Mouse (Mus musculus) adrenal gland, postnatal 4 days (tissue): ENCODE measurements around the gene Olfm2. TPM values are rescaled to one million over a fixed set of nuclear protein-coding genes. Genes with fewer than 3 reads are reported as not detected.
"Not testable (repeated sequence)": the region's sequence is repeated elsewhere in the genome, so short reads cannot be mapped to it uniquely, and the experiment has no call there.

ENCODE experiments used
- DNase-seq, 2 experiments: peaks; one replicate each; pipeline ENCODE4 v3.0.0; 2021 to 2022; ENCODE audit warnings: low spot score in 2 of 2, mixed read lengths in 2 of 2
- total RNA-seq, 2 experiments: library from RNA; stranded (reverse); gene quantifications; 2 replicates each; pipeline ENCODE4 v1.2.3; 2021

Gene Olfm2
- total RNA-seq, 2 experiments from 2014 or later, result 6.5 to 8.5 TPM

DNA sequence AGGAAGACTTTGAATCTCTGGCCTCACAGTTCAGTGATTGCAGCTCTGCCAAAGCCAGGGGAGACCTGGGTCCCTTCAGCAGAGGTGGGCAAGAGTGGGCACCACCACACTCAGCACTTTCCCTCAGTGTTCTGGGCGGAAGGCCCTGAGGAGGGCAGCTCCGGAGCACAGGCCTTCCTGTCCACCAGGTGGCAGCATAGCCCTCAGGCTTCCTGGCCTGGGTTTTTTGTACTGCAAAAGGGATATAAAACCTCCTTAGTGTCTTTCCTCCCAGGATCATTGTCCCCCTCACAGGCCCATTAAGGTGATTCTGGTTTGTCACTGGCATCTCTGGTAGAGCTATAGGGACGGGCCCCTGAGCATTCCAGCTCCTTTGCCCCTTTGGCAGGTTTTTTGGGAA is 83.8 kb downstream of the Olfm2 start:
- peak; percentile 37 to 49 for DNase-seq

DNA sequence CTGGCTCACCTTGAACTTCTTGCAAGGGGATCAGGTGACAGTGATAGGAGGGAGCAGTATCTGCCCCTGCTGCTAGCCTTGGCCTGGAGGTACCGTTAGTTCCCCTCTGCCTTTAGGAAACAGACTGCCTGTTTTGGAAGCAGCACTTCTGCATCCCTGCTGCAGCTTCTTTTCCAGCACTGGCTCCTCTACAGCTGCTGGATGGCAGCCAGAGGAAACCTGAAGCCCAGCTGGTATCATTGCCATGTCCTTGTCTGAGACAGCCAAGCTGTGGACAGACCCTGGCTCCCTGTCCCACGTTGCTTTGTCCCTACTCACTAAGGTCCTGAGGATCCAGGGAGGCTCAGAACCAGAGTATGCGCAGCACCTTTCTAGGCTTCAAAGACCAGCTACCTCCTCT is 88.6 kb downstream of the Olfm2 start:
- no peak for DNase-seq

DNA sequence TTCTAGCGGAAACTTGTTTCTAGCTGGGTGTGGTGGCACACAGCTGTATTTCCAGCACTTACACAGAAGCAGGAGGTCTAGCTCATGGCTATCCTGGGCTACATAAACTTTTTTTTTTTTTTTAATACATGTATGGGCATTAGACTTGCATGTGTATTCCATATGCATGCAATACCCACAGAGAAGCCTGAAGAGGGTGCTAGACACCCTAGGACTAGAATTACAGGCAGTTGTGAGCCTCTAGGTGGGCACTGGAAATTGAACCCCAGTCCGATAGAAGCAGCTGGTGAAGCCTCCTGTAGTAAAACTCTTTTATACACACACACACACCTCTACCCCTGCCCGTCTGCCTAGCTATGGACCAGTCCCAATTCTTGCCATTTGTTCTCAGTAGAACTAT is 92.3 kb downstream of the Olfm2 start:
- no peak for DNase-seq

DNA sequence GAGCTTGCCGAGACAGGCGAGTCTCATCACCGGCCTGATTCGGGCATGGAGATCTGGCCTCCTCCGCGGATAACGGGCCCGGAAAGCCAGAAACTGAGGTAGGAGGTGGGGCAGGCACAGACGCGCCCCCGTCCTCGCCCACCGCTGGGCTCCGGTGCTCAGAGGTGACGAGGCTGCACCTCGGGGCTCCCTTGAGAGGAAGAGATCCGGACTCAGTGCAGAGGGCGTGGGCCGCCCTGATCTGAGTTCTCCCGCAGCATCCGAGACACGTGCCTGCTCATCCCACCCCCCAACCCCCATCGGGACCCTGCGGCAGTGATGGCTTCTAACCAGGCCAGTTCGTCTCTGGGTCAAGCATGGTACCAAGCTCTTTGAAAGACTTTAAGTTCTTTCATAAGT is 93.9 kb downstream of the Olfm2 start:
- peak in 1 of 2 experiments; percentile 23 for DNase-seq

DNA sequence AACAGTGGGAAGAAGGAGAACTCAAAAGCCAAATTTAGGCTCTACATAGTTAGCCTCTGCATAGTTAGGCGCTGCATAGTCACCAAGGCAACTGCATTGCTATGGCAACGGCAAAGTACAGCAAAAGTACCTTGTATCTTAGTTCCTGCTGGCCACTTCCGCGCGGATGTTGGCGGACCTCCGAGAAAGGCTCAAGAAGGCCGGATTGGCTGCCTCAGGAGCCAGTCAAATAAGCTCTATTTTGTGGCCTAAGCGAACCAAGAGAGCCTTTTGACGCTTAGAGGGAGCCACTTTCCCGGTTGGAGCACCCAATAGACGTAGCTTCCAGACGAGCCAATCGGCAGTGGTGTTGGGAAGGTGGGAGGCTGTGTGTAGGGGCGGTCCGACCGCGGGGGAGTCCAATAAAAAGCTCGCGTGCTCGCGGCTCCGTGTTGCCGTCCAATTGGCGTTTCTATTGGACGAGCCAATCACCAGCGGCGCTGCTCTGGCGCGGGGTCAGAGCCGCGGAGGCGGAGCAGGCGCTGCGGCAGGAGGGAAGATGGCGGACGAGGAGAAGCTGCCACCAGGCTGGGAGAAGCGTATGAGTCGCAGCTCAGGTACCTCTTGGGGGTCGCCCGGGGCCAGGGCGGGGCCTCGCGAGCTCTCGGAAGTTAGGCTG is 94.4 kb downstream of the Olfm2 start, which contains the start of gene Pin1:
Gene Pin1, plus strand, starts transcription at position 494 of the 658 bp plus-strand sequence.
- DNase-seq, result peak; percentile 90 to 93

DNA sequence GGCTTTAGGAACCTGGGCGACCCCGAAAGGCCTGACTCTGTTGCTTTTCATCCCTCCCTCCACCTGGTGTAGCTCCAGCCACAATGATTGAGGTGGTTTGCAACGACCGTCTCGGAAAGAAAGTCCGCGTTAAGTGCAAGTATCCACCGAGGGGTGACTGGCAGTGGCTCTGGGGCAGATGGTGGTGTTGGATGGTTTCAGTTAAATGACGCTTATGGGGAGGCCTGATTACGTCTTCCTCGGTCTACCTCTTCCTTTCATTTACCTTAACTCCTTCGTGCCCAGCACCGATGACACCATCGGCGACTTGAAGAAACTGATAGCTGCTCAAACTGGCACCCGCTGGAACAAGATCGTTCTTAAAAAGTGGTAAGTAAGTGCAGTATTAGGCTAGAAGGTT is 101.0 kb downstream of the Olfm2 start:
- no peak for DNase-seq

DNA sequence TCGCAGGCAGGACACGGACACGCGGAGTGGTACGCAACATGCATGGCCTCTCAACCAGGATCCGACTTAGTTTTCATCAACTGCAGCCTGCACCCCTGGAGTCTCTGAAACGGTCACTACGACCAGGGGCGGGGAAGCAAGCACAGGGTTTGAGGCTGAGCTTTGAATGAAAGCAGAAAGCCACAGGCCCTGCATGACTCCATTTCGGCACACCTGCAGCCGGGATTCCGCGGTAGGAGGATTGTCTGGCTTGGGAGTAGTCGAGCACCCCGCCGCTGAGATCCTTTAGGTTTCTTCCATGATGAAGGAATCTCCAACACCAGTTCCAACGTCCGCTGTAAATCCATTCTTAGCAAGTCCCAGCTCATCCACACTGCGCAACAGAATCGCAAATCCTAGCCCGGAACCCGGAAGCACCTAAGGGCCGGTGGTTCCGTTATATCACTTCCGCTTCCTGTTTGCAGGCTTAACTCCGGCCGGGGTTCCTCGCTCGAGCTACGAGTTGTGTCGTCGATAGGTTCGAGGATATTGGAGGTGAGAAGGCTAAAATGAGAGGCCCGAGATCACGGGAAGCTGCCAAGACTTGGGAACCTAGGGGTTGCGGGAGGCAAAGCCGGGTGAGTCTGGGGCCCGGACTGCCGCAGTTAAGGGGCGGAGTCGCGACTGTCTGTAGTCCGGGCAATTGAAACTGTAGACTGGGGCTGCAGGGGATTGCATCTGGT is 101.6 kb downstream of the Olfm2 start, which contains the start of gene Fbxl12:
Gene Fbxl12, minus strand, starts transcription at position 408 of the 722 bp plus-strand sequence.
- DNase-seq, result peak; percentile 46 to 64

DNA sequence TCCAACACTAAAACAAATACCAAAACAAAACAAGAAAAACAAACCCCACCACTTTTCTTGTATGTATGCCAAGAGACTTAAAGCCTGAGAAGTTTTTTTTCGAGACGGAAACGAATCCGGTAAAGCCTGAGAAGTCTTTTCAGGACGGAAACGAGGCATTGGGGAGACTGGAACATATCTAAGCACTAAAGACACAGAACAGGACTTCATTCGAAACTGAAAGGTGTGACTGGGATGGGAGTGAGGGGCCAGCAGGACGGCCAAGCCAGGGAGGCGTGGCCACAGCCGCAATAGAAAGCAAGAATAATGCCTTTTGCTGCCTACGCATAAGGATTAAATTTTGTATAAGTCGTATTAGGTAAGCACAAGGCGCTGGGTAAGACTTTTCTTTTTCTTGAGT is 102.4 kb downstream of the Olfm2 start:
- DNase-seq, result no peak

DNA sequence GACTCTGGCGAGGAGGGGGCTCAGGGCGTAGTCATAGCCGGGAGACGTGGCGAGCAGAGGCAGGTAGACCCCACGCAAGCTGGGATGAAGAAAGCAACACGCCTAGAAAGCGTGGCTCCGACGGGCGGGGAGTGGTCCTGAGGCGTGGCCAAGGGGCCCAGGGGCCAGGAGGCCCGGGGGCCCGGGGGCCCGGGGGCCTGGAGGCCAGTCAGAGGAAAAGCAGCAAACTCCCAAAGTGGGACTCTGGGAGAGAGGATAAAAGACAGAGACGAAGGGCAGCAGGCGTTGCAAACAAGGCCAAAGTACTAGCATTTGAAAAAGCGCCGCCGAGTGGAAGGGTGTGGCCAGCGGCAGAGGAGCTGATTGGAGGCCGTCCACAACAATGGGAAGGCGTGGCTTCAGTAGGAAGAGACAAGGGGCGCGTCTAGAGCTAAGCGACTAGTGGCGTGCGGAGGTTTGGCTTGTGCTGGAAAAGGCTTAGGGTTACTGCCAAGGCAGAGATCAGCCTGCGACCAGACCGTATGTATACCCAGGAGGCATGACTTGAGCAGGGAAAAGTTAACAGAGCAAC is 103.2 kb downstream of the Olfm2 start:
- peak; percentile 66 to 72 for DNase-seq

DNA sequence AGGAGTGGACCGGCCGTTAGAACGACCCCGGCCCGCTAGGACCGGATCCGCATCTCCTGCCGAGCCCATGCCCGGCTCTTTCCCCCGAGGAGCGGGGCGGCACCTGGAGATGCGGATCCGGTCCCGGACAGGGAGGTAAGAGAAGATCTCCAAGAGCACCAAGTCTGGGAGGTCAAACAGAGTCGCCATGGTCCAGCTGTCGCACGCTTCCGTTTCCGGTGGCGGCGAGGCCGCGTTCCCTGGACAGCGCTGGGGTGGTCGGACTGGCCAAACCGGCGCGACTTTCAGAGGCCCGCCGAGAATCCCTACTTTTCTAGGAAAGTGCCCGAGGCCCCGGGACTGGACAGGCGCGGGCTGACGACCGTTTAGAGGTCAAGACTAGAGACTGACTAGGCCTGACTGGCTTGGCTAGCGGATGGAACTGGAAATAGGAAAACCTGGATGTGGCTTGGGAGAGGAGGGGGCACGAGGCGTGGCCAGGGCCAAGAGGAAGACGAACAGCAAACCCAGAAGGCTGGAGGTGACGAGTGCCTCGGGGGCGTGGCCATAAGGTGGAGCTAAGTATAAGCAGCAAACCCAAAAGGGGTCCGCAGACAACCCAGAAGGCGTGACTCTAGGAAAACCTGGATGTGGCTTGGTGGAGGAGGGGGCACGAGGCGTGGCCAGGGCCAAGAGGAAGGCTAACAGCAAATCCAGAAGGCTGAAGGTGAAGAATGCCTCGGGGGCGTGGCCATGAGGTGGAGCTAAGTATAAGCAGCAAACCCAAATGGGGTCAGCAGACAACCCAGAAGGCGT is 103.9 kb downstream of the Olfm2 start, which contains the start of gene Ubl5:
Gene Ubl5, plus strand, starts transcription at position 778 of the 795 bp plus-strand sequence.
- peak; percentile 63 to 71 for DNase-seq

DNA sequence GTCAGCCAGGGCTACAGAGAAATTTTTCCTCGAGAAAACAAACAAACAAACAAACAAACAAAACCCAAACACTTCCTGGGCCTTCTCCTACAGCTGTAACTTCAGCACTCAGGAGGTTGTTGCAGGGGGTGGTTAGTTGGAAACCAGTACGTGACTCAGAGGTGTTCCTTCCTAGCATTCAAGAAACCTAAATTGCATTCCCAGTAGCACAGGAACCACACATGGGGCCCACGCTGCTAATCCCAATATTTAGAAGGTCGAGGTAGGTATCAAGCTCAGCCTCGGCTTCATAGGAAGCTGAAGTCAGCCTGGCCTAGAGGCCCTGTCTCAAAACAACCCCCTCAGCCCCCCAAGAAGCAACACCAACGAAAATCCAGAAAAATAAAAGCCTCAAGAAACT is 104.6 kb downstream of the Olfm2 start:
- DNase-seq, result no peak

DNA sequence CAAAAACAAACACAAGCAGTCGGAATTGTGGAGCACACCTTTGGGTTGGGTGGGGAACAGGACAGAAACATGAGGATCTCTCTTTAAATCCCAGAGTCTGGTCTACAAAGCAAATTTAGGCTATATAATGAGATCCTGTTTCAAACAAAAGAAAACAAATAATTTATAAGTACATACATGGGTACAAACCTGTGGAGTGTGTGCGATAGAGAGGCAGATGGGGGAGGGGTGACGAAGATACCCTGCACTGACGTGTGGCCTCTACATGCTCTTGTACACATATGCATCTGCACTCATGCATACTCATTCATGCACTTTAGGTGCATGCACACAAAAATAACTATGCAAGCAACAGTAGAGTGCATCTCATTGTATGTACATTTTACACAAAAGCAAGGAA is 106.7 kb downstream of the Olfm2 start:
- DNase-seq, result no peak

DNA sequence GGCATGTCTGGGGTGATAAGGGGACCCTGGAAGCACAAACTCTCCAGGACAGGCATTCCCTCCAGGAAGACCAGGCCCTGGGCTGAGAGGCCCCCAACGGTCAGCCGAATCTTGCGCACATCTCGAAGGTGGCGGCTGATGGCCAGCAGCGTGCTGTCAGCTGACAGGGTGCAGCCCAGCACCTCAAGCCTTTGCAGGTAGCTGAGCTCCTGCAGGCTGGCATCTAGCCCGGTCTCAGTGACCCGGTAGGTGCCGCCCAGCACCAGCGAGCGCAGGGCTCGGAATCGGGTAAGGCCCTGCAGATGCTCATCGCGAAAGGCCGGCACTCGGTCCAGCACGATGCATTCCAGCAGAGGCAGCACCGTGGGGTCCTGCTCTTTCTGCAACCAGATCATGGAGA is 107.6 kb downstream of the Olfm2 start:
- DNase-seq, result no peak

DNA sequence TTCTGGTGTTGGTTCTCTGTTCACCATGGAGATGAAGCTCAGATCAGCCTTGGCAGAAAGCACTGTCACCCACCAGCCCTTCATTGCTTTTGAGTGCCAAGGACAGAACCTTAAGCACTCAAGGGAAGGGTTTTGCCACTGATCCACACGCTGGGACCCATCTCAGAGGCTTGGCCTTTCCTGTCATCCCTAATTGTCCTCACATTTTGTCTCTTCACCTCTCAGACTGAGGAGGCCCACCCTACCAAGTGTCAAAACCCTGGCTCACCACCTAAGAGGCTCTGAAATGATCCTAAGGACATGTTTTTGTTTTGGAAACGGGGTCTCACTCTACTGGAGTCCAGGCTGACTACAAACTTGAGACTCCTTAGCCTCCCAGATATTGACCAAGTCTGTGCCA is 109.4 kb downstream of the Olfm2 start:
- no peak for DNase-seq

DNA sequence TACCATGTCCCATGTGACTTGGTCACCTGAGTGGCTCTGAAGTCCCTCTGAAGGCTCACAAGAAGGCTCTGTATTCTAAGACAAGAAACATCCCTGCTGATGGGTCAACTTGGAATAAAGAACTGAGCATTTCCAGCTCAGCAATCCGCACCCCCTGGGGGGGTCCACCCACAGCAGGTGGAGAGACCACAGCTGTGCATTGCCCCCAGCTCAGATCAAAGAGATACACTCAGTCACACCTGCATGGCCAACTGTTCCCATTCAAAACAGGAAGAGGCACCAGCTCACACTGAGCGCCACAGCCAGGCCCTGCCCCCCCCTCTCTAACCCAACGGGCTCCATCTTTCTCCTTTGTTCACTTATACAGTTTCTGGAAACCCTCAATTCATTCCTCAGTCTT is 109.9 kb downstream of the Olfm2 start:
- no peak for DNase-seq

DNA sequence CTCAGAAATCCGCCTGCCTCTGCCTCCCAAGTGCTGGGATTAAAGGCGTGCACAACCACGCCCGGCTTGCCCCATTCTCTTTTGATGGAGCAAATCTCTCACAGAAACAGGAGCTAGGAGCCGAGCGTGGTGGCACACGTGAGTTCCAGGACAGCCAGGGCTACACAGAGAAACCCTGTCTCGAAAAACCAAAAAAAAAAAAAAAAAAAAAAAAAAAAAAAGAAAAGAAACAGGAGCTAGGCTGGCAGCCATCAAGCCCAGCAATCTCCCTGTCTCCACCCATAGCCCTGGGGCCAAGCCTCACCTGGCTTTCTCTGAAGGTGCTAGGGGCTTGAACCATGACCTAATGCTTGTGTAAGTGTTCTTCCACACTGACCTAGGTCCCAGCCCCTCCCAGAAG is 110.5 kb downstream of the Olfm2 start:
- not testable (repeated sequence) for DNase-seq

DNA sequence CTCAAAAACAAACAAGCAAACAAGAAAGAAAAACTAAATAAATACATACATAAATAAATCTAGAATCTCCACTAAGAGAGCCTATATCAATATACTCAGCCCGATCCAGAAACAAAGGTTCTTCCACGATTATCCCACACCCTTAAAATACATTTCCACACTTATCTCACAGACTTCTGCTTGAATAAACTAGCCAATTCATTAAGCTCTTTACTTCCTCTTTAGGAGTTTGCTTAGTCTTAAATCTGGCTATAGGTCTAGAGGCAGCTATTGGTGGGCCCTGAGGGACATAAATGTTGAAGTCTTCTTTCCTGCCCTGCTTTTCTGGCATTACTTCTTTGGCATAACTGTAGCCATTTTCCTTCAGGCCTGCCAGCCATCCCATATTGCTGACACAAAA is 114.8 kb downstream of the Olfm2 start:
- DNase-seq, result no peak
